Mouse (Mus musculus) layer of hippocampus, adult 11-12 months (tissue): Measurements from ENCODE around the gene Wscd2.
"Not testable (repeated sequence)": the region's sequence is repeated elsewhere in the genome, so short reads cannot be mapped to it uniquely, and the experiment has no call there.

Experiments
- DNase-seq: peaks from one replicate; pipeline ENCODE4 v3.0.0; 2022; ENCODE audit warnings: low spot score

The Wscd2 gene

GRCm38 (mm10) chr5:113583424-113584162, 93.5 kb downstream of the Wscd2 start:
- DNase-seq, result no peak

- no peak for DNase-seq
Observed at GRCm38 (mm10) chr5:113584439-113584838, 94.3 kb downstream of the Wscd2 start.

- DNase-seq, result not testable (repeated sequence)
Observed at GRCm38 (mm10) chr5:113585619-113586457, 95.7 kb downstream of the Wscd2 start.

- DNase-seq, result not testable (repeated sequence)
Observed at GRCm38 (mm10) chr5:113586458-113586849, 96.3 kb downstream of the Wscd2 start.

- DNase-seq, result no peak
Observed at GRCm38 (mm10) chr5:113590010-113590640, 100.0 kb downstream of the Wscd2 start.

- DNase-seq, result no peak
Observed at GRCm38 (mm10) chr5:113591166-113591565, 101.0 kb downstream of the Wscd2 start.

GRCm38 (mm10) chr5:113591751-113592230, 101.7 kb downstream of the Wscd2 start:
- peak; percentile 80 for DNase-seq

GRCm38 (mm10) chr5:113593911-113594705, 104.0 kb downstream of the Wscd2 start:
- DNase-seq, result no peak

GRCm38 (mm10) chr5:113596252-113596651, 106.1 kb downstream of the Wscd2 start:
- DNase-seq, result no peak

- DNase-seq, result no peak
Observed at GRCm38 (mm10) chr5:113596780-113597353, 106.7 kb downstream of the Wscd2 start.

GRCm38 (mm10) chr5:113600181-113600580, 110.0 kb downstream of the Wscd2 start:
- no peak for DNase-seq

GRCm38 (mm10) chr5:113600803-113601202, 110.7 kb downstream of the Wscd2 start:
- DNase-seq, result no peak

- DNase-seq, result no peak
Observed at GRCm38 (mm10) chr5:113603471-113603870, 113.3 kb downstream of the Wscd2 start.

GRCm38 (mm10) chr5:113604758-113605157, 114.6 kb downstream of the Wscd2 start:
- no peak for DNase-seq

GRCm38 (mm10) chr5:113606121-113606520, 116.0 kb downstream of the Wscd2 start:
- DNase-seq, result no peak

GRCm38 (mm10) chr5:113606961-113607785, 117.0 kb downstream of the Wscd2 start:
- DNase-seq, result no peak

- DNase-seq, result no peak
Observed at GRCm38 (mm10) chr5:113607941-113608431, 117.9 kb downstream of the Wscd2 start.

- no peak for DNase-seq
Observed at GRCm38 (mm10) chr5:113608511-113608910, 118.4 kb downstream of the Wscd2 start.

GRCm38 (mm10) chr5:113609891-113610290, 119.8 kb downstream of the Wscd2 start:
- DNase-seq, result no peak

GRCm38 (mm10) chr5:113610490-113610889, 120.4 kb downstream of the Wscd2 start:
- DNase-seq, result no peak
